Mouse (Mus musculus) lung, embryonic 14.5 days (tissue): ENCODE measurements around the gene Fam213b. TPM values are rescaled to one million over a fixed set of nuclear protein-coding genes. Genes with fewer than 3 reads are reported as not detected.

Experiments
- ATAC-seq: fragments of 200-750 bp; cut with Nextera tagmentation; 2 replicates; pipeline ENCODE4 v1.8.0; 2017; ENCODE audit warnings: mild to moderate bottlenecking, moderate TSS enrichment, moderate library complexity; ENCODE audit not compliant: insufficient read depth
- DNase-seq: peaks from one replicate; pipeline ENCODE4 v3.0.0-alpha.2; 2015
- H3K27ac ChIP-seq: fragments of 300-500 bp; sonication (generic); 2 replicates; pipeline ENCODE4 v1.5.1; 2014; ENCODE audit warnings: low read depth, mild to moderate bottlenecking, moderate library complexity
- H3K27me3 ChIP-seq: fragments of 300-500 bp; sonication (generic); 2 replicates; pipeline ENCODE4 v1.6.1; 2014; ENCODE audit warnings: low read length, control low read depth; ENCODE audit not compliant: insufficient read depth
- H3K36me3 ChIP-seq: fragments of 300-500 bp; sonication (generic); 2 replicates; pipeline ENCODE4 v1.6.1; 2014; ENCODE audit warnings: control low read depth; ENCODE audit not compliant: insufficient read depth
- H3K4me1 ChIP-seq: fragments of 300-500 bp; sonication (generic); 2 replicates; pipeline ENCODE4 v1.6.1; 2014; ENCODE audit warnings: antibody characterized with exemption, control low read depth; ENCODE audit not compliant: insufficient read depth
- H3K4me2 ChIP-seq: fragments of 300-500 bp; sonication (generic); 2 replicates; pipeline ENCODE4 v1.6.1; 2014; ENCODE audit warnings: mild to moderate bottlenecking
- H3K4me3 ChIP-seq: fragments of 300-500 bp; sonication (generic); 2 replicates; pipeline ENCODE4 v1.5.1; 2014; ENCODE audit warnings: low read depth, low read length
- H3K9ac ChIP-seq: fragments of 300-500 bp; sonication (generic); 2 replicates; pipeline ENCODE4 v1.6.1; 2014
- H3K9me3 ChIP-seq: fragments of 300-500 bp; sonication (generic); 2 replicates; pipeline ENCODE4 v1.6.1; 2016; ENCODE audit warnings: low read depth, low read length, control low read depth
- CTCF ChIP-seq: IDR thresholded peaks from 2 replicates; pipeline ENCODE4 v1.5.1; 2016; ENCODE audit warnings: antibody characterized with exemption, low read depth
- WGBS: fragments of 180-500 bp; shearing (Covaris S2); extraction: QIAGEN DNeasy Blood & Tissue Kit; methylation state at CpG from one replicate; pipeline ENCODE4 v1.1.7; 2014; 5-methylcytosine and 5-hydroxymethylcytosine counted together
- polyA plus RNA-seq: library from polyadenylated mRNA; unstranded; fragments of >200 nt; fragmentation: Nextera tagmentation; extraction: Ambion mirVana; gene quantifications from 2 replicates; pipeline ENCODE4 v1.2.1, GENCODE M21; 2014

Gene Fam213b
- polyA plus RNA-seq, 1 experiment from 2014 or later = 39.9 TPM

- no peak overlapping the region for H3K9ac ChIP-seq
- H3K36me3 ChIP-seq = no peaks in the 10 kb centered on the region
- no peaks in the 10 kb centered on the region for H3K27me3 ChIP-seq
- no peak overlapping the region for H3K4me2 ChIP-seq
- no peak overlapping the region for H3K27ac ChIP-seq
- ATAC-seq (no peak), DNase-seq (no peak)
- no peak overlapping the region for H3K4me3 ChIP-seq
- peaks cover 12% of the 10 kb centered on the region for H3K4me1 ChIP-seq
- TF ChIP-seq CTCF = no peak
- WGBS = 65% methylated on average over 5 of the region's 5 CpGs
- H3K9me3 ChIP-seq = no peaks in the 10 kb centered on the region
Observed at GRCm38 (mm10) chr4:154895549-154895948, 3.4 kb downstream of the Fam213b start.

- TF ChIP-seq CTCF = no peak
- H3K4me3 ChIP-seq = no peak overlapping the region
- no peaks in the 10 kb centered on the region for H3K9me3 ChIP-seq
- no peak overlapping the region for H3K27ac ChIP-seq
- WGBS = 79% methylated on average over 14 of the region's 14 CpGs
- no peaks in the 10 kb centered on the region for H3K36me3 ChIP-seq
- H3K4me2 ChIP-seq = no peak overlapping the region
- no peaks in the 10 kb centered on the region for H3K4me1 ChIP-seq
- DNase-seq = no peak
- no peak overlapping the region for H3K9ac ChIP-seq
- no peak for ATAC-seq
- H3K27me3 ChIP-seq = no peaks in the 10 kb centered on the region
Observed at GRCm38 (mm10) chr4:154890887-154891286, 8.0 kb downstream of the Fam213b start.

- Histone ChIP-seq H3K9ac (no peak overlapping the region), H3K9me3 (no peaks in the 10 kb centered on the region), H3K27me3 (no peaks in the 10 kb centered on the region), H3K27ac (no peak overlapping the region), H3K4me3 (no peak overlapping the region), H3K4me1 (no peaks in the 10 kb centered on the region), H3K4me2 (no peak overlapping the region), H3K36me3 (no peaks in the 10 kb centered on the region)
- ATAC-seq (no peak), DNase-seq (no peak)
- 77% methylated on average over 15 of the region's 15 CpGs for WGBS
- no peak for TF ChIP-seq CTCF
Observed at GRCm38 (mm10) chr4:154887593-154888250, 11.2 kb downstream of the Fam213b start.

GRCm38 (mm10) chr4:154886876-154887592 is 11.9 kb downstream of the Fam213b start:
- H3K4me3 ChIP-seq = no peak overlapping the region
- ATAC-seq (no peak), DNase-seq (no peak)
- no peaks in the 10 kb centered on the region for H3K4me1 ChIP-seq
- H3K27ac ChIP-seq = no peak overlapping the region
- H3K4me2 ChIP-seq = no peak overlapping the region
- no peaks in the 10 kb centered on the region for H3K9me3 ChIP-seq
- no peaks in the 10 kb centered on the region for H3K27me3 ChIP-seq
- TF ChIP-seq CTCF = no peak
- no peaks in the 10 kb centered on the region for H3K36me3 ChIP-seq
- 55% methylated on average over 13 of the region's 13 CpGs for WGBS
- H3K9ac ChIP-seq = no peak overlapping the region

- DNase-seq (no peak), ATAC-seq (no peak)
- Histone ChIP-seq H3K27ac (no peak overlapping the region), H3K4me2 (no peak overlapping the region), H3K36me3 (no peaks in the 10 kb centered on the region), H3K9ac (no peak overlapping the region), H3K27me3 (no peaks in the 10 kb centered on the region), H3K9me3 (no peaks in the 10 kb centered on the region), H3K4me1 (no peaks in the 10 kb centered on the region), H3K4me3 (no peak overlapping the region)
- WGBS = 73% methylated on average over 11 of the region's 11 CpGs
- no peak for TF ChIP-seq CTCF
Observed at GRCm38 (mm10) chr4:154885416-154885815, 13.5 kb downstream of the Fam213b start.

GRCm38 (mm10) chr4:154882014-154882659 is 16.8 kb downstream of the Fam213b start:
- Histone ChIP-seq H3K9me3 (no peaks in the 10 kb centered on the region), H3K9ac (no peak overlapping the region), H3K27me3 (no peaks in the 10 kb centered on the region), H3K4me3 (no peak overlapping the region), H3K4me1 (no peaks in the 10 kb centered on the region; the same call in 1 of the 2 replicates), H3K36me3 (no peaks in the 10 kb centered on the region), H3K4me2 (no peak overlapping the region), H3K27ac (no peak overlapping the region)
- ATAC-seq (no peak), DNase-seq (no peak)
- WGBS = 18% methylated on average over 14 of the region's 14 CpGs
- TF ChIP-seq CTCF = no peak

- 0 out of 2 replicates have a peak overlapping the region, but pooled peaks have one; percentile 50 for H3K27ac ChIP-seq
- WGBS = 53% methylated on average over 6 of the region's 6 CpGs
Observed at GRCm38 (mm10) chr4:154880730-154881129, 18.2 kb downstream of the Fam213b start.

More at GRCm38 (mm10) chr4:154880730-154881129, 18.2 kb downstream of the Fam213b start:
- ATAC-seq (no peak), DNase-seq (peak; percentile 6)
- H3K4me2 ChIP-seq = no peak overlapping the region
- no peaks in the 10 kb centered on the region for H3K36me3 ChIP-seq
- H3K4me1 ChIP-seq = no peaks in the 10 kb centered on the region; the same call in 1 of the 2 replicates
- no peak for TF ChIP-seq CTCF
- no peaks in the 10 kb centered on the region for H3K27me3 ChIP-seq
- H3K9me3 ChIP-seq = no peaks in the 10 kb centered on the region
- no peak overlapping the region for H3K9ac ChIP-seq
- no peak overlapping the region for H3K4me3 ChIP-seq
